Mouse (Mus musculus) ES-Bruce4 (cell line): ENCODE measurements around the gene Stox2.

Experiments
- CTCF ChIP-seq: IDR thresholded peaks from one replicate; pipeline ENCODE4 v1.8.1; 2011; ENCODE audit warnings: low read depth, low read length
- EP300 ChIP-seq: IDR thresholded peaks from 2 replicates; pipeline ENCODE4 v1.6.1; 2011; ENCODE audit warnings: low read depth, low read length; ENCODE audit not compliant: insufficient read depth

DNA sequence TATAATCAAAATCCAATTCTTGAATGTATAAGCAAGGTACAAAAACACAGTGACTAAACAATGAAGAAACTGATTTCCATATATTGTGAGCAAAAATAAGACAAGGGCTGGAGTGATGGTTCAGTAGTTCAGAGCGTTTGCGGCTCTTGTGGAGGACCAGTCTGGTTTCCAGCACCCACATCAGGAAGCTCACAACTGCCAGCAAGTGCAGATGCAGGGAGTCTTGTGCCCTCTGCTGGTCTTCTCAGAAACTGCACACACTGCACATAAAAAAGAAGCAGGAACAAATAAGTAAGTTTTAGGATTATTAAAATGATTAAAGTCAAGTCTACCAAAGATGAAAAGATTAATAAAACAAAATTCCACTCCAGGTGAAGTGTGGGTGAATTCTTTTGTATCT lies 291.6 kb downstream of the Stox2 start:
- TF ChIP-seq CTCF (peak; percentile 53), EP300 (no peak)
